Mouse (Mus musculus) heart, postnatal 36 days (tissue): ENCODE data around the gene Tspan18. TPM values are rescaled to one million over a fixed set of nuclear protein-coding genes. Genes with fewer than 3 reads are reported as not detected.
A peak's percentile ranks its signal among the peaks of the same experiment; 100 is the strongest.

Experiments used
- DNase-seq, 2 experiments: peaks; one replicate each; pipeline ENCODE4 v3.0.0; 2021 to 2022
- intact Hi-C: fragments of 180-260 bp; cut with DNase I; formaldehyde crosslinking; loops from one replicate; pipeline ENCODE4 v1.15.1; 2025
- total RNA-seq, 2 experiments: library from RNA; stranded (reverse); gene quantifications; 2 replicates each; pipeline ENCODE4 v1.2.3; 2021

The Tspan18 gene
- 10 to 100 TPM; 12.4 to 16.2 TPM for total RNA-seq

DNA sequence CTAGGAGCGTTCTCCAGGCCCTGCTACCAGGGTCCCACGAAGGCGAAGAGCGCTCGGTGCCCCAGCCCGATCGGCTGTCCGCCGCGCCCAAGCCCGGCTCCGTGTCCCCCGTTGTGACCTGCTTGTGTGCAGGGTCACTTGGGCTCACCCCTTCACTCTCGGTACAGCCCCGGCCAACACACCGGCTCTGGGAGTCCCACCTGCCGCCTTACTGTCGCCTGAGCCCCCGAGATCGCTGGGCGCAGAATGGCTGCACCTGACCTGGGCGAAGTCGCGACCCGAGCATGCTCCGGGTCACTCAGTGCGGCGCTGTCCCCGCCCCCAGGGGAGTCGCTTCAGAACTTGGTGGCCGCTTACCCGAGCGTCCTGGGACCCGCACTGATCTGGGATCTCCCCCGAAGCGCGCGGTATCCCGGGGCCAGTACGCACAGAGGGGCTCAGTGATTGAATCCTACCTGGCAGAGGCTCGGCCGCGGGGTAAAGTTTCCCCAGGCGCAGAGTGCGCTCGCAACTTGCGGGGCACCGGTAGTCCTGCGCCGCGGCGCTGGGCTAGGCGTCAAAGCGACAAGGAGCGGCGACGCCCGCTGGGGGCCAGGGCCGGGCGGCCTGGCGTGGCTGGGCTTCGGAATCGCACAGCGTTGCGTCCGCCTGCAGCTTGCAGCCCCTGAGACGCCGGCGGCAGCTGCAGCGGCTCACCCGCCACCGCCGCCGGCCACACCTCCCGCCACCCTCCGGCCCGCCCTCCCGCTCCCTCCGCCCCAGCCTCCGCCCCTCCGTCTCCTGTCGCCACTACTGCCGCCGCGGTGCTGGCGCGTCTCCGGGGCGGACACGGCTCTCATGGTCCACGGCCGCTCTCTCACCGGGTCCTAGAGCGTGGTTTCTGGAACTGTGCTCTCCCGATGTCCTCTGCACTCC lies at the start of gene Tspan18:
Gene Tspan18 (minus strand): TSS at position 689 of the 915 bp plus-strand sequence.
- peak; percentile 78 to 82 for DNase-seq
- intact Hi-C loops = loop anchor here (1.0 to 5.0 kb wide), 7 partner anchors 47 to 262 kb away; no protein-coding TSS in a partner anchor

DNA sequence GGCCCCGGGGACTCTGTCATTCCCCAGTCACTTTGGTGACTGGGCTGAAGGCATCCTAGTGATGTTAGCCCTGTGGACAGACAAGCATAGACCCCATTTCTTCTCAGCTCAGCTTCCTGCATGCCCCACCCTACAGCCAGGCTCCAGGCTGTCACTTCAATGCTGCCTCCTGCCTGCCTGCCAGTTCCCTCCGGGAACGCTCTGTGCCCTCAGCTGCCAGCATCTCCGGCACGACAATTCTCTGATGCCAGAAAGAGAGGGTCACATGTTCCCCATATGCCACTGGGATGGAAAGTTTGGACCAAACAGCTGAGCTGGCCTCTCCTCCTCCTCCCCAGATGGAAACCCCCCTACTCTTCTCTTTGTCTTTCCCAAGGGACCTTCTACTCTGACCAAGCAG lies 49.5 kb upstream of the Tspan18 start:
- no peak for DNase-seq
- intact Hi-C loops = no loop called here

DNA sequence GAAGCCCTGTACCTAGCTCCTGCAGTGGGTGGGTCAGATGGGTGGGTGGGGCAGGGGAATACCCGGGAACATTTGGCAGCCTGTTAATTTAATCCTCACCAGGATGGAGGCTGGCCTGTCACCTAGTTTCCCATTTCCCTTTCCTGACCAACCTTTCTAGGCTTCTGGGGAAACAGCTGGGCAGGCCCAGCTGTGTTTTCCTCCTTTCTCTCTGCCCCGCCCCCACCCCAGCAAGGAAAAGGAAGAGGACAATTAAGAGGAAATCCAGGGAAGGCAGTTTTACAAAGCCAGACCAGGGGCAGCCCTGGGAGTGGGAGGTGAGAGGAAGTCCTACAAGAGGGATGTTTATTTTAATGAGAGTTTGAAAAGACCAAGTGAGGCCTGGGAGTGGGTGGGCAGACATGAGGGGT lies 46.4 kb upstream of the Tspan18 start:
- no peak for DNase-seq
- intact Hi-C loops = loop anchor here (2.0 kb wide), 3 partner anchors 28 to 120 kb away; partner anchors contain the start of gene Tspan18

DNA sequence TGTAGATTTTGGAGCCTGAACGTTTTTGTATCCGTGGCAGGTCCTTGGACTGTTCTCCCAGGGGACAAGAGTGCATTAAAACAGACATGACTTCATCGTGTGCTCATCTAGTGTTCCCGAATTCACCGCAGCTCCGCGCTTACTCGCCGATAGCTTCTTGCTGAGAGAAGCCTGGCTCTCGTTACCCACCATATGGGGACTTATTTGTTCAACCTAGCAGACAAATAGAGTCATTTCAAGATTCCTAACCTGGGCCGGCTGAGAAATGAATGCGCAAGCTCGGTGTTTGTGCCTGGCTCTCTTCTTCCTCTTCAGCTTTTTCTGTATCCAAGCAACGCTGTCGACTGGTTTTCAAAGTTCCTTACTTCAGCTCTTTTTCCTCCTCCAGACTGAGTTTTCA lies 43.5 kb upstream of the Tspan18 start:
- intact Hi-C loops = no loop called here
- DNase-seq = no peak

DNA sequence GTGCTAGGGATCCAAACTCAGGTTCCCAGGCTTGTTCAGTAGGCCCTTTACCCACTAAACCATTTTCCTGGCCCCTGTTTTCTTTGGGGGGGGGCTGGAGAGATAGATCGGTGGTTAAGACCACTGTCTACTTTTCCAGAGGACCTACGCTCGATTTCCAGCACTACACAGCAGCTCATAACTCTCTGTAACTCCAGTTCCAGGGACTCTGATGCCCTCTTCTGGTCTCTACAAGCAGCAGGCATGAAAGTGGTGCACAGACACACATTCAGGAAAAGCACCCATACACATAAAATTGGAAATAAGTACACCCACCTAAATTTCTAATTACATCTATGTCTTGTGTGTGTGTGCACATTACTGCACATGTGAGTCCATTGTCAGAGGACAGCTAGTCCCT lies 42.9 kb upstream of the Tspan18 start:
- no peak for DNase-seq
- intact Hi-C loops = no loop called here

DNA sequence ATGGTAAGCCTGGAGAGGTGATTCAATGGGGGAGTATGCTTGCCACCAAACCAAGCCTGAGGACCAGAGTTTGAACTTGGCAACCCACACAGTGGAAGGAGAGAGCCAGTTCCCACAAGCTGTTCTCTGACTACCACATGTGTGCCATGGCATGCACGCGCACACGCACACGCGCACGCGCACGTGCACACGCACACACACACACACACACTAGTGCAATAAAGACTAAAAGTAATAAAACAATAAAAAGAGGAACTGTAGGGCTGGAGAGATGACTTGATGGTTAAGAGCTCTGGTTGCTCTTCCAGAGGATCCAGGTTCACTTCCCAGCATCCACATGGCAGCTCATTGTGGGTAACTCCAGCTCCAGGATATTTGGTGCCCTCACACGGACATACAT lies 38.6 kb upstream of the Tspan18 start:
- no peak for DNase-seq
- intact Hi-C loops = no loop called here

DNA sequence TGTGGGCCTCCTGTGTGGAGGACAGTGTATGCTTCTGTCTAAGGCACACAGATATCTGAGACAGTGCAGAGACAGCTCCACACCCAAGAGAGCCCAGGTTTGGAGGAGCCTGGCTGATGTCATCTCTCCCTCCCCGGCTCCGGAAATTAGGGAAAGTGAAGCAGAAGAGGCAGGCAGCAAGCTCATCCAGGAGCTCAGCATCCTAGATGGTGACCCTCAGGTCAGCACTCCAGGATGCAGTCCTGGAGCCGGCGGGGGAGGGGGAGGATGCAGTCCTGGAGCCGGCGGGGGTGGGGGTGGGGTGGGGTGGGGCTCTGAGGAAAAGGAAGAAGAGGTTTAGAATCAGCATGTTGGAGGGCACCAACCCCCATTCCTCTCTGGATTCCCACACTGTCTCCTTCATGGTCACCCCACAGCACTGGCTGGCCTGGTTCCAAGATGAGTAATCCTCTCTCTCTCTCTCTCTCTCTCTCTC lies 37.8 kb upstream of the Tspan18 start:
- intact Hi-C loops = no loop called here
- no peak for DNase-seq

DNA sequence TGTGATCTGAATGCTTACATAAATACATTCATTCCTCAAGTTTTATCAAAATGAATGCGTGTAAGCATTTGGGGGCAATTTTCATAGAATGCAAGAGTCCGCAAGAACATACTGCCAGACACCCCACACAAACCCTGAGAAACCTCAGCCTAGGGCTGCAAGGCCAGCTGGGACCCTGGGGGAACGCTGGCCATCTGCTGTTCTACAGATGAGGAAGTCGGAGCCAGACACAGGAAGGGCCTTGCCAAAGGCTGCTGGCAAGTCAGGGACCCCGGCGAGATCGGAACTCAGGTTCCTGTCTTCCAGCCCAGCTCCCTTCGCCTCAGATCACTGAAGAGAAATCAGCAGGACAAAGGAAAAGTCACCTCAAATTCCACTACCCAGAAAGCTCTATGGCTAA lies 34.6 kb upstream of the Tspan18 start:
- intact Hi-C loops = no loop called here
- peak; percentile 27 to 31 for DNase-seq

DNA sequence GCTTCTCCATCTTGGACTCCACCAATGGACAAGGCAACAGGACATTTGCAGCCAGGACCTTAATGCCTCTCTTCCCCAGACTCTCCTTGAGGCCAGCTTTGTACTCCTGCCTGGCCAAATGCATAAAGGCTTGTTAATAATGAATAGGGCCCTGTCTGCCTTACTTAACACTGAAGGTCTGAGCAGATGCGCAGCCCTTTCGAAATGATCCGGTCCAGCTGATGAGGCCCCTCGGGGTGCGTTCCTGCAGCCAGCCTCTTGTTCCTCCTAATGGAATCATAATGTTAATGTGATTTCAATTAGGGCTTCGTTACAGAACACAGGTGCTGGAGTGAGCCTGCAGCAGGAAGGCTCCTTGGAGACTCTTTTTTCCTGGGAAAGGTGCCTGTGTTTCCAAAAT lies 33.7 kb upstream of the Tspan18 start:
- DNase-seq = no peak
- intact Hi-C loops = no loop called here

DNA sequence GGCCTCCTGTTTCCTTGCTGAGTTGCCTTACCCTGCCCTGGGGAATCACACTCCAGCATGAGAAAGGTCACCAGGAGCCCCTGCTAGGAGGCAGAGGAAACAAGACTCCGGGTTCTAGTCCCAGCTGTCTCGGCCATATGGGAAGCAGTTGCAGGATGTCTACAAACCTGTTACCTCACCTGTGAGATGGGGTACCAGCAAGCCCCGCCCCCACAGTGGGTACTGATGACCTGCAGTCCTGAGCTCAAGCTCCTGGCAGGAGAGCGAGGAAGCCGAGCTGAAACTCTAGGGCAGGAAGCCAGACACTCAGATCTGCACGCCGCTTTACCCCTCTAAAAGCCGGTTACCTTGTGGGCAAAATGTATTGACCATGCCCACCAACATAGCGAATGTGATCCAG lies 31.1 kb upstream of the Tspan18 start:
- intact Hi-C loops = no loop called here
- DNase-seq = no peak

DNA sequence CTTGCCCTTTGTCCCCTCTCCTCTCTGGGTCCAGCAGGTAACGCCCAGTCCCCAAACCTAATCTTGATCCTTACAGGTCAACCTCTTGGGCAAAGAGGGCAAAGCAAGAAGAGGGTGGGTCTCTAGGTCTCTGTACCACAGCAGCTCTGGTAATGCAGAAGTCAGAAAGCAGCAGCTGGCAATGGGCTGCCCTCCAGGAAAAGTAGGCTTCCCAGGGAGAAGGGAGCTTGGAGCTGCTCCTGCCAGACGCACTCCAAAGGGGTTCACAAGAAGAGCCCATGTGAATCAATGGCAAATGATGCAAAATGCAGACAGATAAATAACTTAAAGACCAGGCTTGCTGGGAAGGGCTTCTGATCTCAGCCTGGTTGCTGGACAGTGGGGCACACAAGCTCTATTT lies 30.6 kb upstream of the Tspan18 start:
- intact Hi-C loops = no loop called here
- no peak for DNase-seq

DNA sequence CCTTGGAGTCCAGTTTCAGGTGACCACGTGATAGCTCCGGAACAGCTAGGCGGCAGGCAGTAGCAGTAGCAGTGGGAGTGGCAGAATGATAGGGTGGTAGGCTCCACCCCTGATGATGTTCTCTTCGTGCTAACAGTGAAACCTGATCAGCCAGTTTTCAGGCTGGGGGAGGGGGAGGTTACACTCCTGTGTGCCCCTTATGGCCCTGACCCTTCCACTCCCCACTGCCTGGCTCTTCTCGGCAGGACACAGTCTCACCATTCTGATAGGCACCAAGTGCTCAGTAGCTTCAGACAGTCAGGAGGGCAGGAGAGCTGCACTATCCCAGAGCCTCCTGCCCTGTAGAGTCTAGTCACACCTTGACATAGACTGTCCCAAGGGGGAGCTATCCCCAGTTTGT lies 27.1 kb upstream of the Tspan18 start:
- DNase-seq = no peak
- intact Hi-C loops = no loop called here

DNA sequence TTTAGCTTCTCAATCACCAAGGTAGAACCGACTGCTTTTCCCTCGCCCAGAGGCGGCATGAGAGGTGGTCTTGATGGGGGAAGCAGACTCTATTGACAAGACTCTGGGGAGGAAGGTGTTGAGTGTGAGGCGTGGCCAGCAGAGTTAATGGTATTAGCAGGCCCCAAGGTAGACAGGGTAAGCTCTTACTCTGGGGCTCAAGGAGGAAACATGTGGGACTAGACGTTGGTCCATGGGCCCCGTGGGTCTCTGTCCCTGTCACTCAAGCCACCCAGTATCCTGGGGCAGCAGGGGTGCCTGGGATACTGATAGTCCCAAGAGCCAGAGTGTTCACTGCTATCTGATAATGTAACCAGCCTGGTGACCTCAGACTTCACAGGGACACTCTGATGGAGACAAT lies 26.0 kb upstream of the Tspan18 start:
- no peak for DNase-seq
- intact Hi-C loops = no loop called here

DNA sequence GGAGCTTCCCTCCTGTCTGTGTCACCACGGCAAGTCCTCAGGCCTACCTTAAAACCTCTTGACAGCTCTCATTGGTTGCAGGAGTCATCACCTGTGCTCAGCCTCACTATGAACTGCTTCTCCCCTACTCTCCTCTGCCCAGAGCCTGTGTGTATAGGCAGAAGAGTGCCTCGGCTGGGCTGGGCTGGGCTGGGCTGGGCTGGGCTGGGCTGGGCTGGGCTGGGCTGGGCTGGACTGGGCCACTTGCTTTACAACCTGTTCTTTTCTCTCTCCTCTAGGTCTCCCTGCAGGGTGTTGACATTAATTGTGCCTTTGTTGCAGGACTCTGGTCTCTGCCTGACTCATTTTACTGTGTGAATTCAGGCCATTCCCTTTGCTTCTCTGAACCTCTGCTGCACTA lies 23.1 kb upstream of the Tspan18 start:
- no peak for DNase-seq
- intact Hi-C loops = no loop called here

DNA sequence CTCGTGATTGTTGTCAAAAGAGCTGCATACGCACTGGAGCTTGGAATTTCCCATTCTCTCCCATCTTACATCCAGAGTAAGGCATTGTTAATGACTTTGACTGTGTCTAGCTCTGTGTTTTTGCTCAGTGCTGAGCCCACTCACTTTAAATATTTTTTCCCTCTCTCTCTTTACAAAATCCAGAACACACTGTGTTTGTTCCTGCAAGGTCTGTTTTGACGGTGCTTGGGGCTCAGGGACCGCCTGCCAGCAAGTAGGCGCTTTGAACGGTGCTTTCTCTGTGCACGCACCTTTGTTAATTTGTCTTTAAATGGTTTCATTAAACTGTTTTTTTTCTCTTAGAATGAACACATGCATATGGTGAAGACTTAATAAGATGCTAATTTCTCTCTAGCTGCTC lies 21.5 kb upstream of the Tspan18 start:
- intact Hi-C loops = no loop called here
- DNase-seq = no peak

DNA sequence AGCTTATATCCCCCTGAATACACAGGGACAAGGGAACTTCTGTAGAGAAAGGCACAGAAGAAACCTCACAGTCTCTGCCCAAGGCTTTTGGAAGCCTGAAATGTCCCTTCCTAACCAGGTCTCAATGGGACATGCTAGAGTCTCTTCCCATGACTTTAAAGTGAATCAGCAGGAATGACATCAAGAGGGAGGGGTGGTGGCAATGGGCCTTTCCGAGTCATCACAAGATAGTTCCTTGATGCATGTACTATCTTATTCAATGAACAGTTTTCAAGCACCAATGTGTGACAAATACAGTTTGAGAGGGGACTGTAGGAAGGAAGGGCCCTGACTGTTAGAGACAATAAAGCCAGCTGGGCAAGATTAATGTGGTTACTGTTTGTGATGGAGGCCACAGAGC lies 20.3 kb upstream of the Tspan18 start:
- DNase-seq = no peak
- intact Hi-C loops = no loop called here

DNA sequence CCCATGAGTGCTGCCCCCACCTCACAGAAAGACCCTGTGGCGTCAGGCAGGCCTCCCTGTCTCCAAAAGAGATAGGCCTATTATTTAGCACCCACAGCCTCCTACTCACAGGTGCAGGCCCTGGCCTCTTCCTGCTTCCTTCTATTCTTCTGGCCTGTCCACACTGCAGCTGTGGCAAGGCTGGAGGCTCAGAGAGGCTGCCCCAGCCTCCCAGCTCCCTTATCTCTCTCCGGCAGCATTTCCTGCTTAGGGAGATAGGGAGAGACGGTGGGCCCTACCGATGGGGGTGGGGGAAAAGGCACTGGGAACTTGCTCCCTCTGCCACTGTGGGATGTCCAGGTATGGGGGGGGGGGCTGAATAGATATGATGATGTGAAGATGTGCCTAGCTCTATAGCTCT lies 19.4 kb upstream of the Tspan18 start:
- intact Hi-C loops = loop anchor here (2.0 kb wide), 1 partner anchor 27 kb away; no protein-coding TSS in a partner anchor

DNA sequence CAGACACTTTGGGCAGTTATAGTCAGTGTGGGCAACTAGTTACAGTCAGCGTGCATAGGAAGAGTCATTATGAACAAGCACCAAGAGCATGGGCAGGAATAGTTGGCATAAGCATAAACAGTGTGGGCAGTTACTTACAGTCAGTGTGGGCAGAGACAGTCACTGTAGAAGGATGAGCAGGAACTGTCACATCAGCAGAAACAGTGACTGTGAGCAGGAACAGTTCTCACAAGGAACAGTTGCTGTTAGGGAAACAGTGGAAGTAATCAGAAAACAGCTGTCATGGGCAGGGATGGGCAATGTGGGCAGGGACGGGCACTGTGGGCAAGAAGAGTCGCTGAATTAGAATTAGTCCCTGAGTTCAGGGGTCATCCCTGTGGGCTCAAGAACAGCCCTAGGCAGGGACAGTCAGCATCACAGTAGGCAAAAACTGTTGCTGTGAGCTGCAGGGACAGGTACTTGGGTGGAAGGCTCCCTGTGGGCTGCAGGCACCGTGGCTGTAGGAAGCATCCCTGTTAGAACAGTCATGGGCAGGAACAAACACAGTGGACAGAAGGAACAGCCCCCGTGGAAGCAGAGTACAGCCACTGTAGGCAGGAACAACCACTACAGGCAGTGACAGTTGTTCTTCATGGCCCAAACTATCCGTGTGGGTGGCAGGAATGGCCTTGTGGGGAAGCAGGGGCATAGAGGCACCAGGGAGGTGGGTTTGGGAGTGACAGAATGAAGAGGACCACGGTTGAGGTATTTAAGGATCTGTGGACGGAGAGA lies 18.8 kb upstream of the Tspan18 start:
- DNase-seq = no peak
- intact Hi-C loops = loop anchor here (2.0 kb wide), 1 partner anchor 28 kb away; no protein-coding TSS in a partner anchor

More for the DNA sequence above, 19.4 kb upstream of the Tspan18 start:
- no peak for DNase-seq

DNA sequence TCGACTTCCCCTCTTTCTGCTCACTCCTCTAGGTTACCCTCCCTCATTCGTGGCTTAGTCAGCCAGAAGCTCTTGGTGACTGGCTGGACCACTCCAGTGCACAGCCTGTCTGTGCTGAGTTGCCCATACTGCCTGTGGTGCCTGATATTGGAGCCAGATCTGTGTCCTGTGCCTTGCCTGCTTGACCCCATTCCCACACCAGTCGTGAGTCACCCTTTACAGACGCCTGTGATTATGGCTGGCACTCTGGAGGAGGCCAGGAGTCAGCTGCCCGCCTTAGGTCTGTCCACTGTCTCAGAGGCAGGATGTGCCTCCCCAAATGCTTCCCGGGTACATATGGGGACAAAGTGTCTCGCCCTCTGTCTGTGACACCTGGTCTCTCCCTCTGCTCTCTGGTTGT lies 17.0 kb upstream of the Tspan18 start:
- no peak for DNase-seq
- intact Hi-C loops = no loop called here

DNA sequence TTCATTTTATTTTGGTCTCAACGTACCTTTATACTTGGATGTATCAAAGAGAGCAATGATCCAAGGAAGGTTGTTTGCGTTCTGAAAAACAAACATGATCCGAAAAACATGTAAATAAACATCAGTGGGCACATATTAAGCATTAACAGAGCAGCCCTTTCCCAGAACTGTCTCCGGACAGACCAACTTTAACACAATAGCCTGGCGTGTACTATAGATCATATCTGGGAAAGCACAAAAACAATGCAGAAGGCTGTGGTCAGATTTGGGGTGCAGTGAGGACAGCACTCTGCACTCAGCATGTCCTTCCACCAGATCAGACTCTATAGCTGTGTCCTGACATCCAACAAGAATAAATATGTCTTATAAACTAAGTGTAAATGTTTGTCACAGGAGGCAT lies 12.7 kb upstream of the Tspan18 start:
- intact Hi-C loops = no loop called here
- DNase-seq = no peak

DNA sequence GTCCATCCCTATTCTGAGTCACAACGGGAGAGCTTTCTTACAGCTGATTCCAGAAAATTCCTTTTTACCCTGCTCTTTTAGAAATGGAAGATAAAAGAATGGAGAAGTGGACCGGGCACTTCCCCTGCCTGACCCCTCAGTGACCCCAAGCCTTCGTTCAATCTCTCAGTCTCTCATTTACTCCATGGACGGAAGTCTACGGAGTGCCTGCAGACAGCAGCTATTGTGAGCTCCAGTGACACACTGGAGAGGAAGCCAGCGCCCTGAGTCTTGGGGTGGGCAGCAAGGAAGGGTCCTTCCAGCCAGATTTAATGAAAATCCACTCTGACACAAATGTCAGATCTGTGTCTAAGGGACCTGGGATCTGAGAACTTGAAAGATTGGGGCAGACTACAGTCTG lies 12.3 kb upstream of the Tspan18 start:
- intact Hi-C loops = no loop called here
- no peak for DNase-seq
